Mouse (Mus musculus): Measurements from ENCODE around the gene Parva.

Gene Parva

DNA sequence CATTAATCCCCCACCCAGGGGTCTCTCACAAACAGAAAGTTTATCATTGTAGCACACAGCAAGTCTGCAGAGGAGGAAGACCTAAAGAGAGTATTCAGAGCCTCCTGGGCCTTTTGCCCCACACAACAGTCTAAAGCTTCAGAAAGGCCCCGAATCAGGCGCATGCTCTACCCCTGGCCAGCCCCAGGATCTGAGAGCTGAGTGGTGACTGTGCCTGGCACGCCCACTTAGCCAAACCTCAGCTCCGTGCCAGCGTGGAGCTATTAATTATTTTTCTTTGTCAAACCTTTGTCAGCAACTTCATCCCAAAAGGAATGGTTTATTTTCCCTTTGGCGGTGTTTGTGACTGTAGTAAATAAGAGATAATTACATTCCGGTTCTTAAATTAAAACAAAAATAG lies 44.0 kb downstream of the Parva start:
- peaks cover 30% of the 10 kb centered on the region for H3K4me1 ChIP-seq (replicated peaks; ENCODE audit: low read depth, low read length)

GRCm38 (mm10) chr7:112472024-112472707 lies 44.9 kb downstream of the Parva start:
- Histone ChIP-seq H3K27me3 (ENCODE audit: insufficient read depth, low read length) (peaks cover 19% of the 10 kb centered on the region), H3K9me3 (ENCODE audit: low read length) (no peaks in the 10 kb centered on the region), H3K4me3 (replicated peaks; ENCODE audit: low read length) (no peak overlapping the region), H3K36me3 (ENCODE audit: insufficient read depth, low read length) (no peaks in the 10 kb centered on the region), H3K4me1 (replicated peaks; ENCODE audit: low read depth, low read length) (peaks cover 30% of the 10 kb centered on the region)
- TF ChIP-seq CTCF (conservative IDR thresholded peaks at IDR 0.05; ENCODE audit: low read length), result no peak
- no peak for TF ChIP-seq NANOG (IDR thresholded peaks at IDR 0.05; ENCODE audit: borderline replicate concordance, low read length)
- no peak for TF ChIP-seq POU5F1 (IDR thresholded peaks at IDR 0.05; ENCODE audit: borderline replicate concordance, low read length)

More for the DNA sequence above, 44.0 kb downstream of the Parva start:
- no peaks in the 10 kb centered on the region for H3K9me3 ChIP-seq (ENCODE audit: low read length)
- TF ChIP-seq NANOG (IDR thresholded peaks at IDR 0.05; ENCODE audit: borderline replicate concordance, low read length), result no peak
- no peak for TF ChIP-seq POU5F1 (IDR thresholded peaks at IDR 0.05; ENCODE audit: borderline replicate concordance, low read length)
- no peak for TF ChIP-seq CTCF (conservative IDR thresholded peaks at IDR 0.05; ENCODE audit: low read length)
- H3K27me3 ChIP-seq (ENCODE audit: insufficient read depth, low read length), result peaks cover 19% of the 10 kb centered on the region
- H3K36me3 ChIP-seq (ENCODE audit: insufficient read depth, low read length), result no peaks in the 10 kb centered on the region
- H3K4me3 ChIP-seq (replicated peaks; ENCODE audit: low read length), result peak overlapping the region; percentile 49

DNA sequence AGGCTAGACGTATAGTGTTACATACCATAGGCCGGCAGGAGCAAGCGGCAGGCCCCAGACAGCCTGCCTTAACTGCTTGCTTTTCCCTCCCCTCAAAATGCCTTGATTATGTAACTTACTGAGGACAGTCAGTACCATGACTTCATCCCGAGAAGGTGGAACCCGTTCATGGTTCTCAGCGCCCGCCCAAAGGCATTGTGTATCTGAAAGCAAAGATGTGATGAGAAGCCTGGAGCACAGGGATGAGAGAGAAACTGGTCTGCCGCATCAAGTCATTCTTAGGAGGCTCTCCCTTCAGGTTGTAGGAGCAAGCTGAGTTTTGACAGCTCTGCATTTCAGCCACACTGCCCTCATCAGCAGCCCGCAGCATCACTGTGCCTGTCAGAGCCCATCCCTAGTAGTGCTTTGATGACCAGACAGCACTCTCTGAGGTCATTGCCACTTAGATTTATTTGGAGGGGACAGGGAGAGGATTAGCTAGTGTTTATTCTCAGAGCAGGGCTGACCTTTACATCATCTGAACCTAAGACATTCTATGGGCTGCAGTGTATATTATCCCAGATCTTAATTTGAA lies 45.5 kb downstream of the Parva start:
- no peaks in the 10 kb centered on the region for H3K9me3 ChIP-seq (ENCODE audit: low read length)
- H3K4me1 ChIP-seq (replicated peaks; ENCODE audit: low read depth, low read length), result peaks cover 27% of the 10 kb centered on the region
- H3K27me3 ChIP-seq (ENCODE audit: insufficient read depth, low read length), result peaks cover 19% of the 10 kb centered on the region
- H3K4me3 ChIP-seq (replicated peaks; ENCODE audit: low read length), result no peak overlapping the region
- TF ChIP-seq NANOG (IDR thresholded peaks at IDR 0.05; ENCODE audit: borderline replicate concordance, low read length) (no peak), POU5F1 (IDR thresholded peaks at IDR 0.05; ENCODE audit: borderline replicate concordance, low read length) (no peak)
- H3K36me3 ChIP-seq (ENCODE audit: insufficient read depth, low read length), result no peaks in the 10 kb centered on the region

- peaks cover 19% of the 10 kb centered on the region for H3K27me3 ChIP-seq (ENCODE audit: insufficient read depth, low read length)
- no peaks in the 10 kb centered on the region for H3K36me3 ChIP-seq (ENCODE audit: insufficient read depth, low read length)
- H3K4me3 ChIP-seq (replicated peaks; ENCODE audit: low read length), result no peak overlapping the region
- H3K9me3 ChIP-seq (ENCODE audit: low read length), result no peaks in the 10 kb centered on the region
- H3K4me1 ChIP-seq (replicated peaks; ENCODE audit: low read depth, low read length), result peaks cover 29% of the 10 kb centered on the region
- TF ChIP-seq POU5F1 (IDR thresholded peaks at IDR 0.05; ENCODE audit: borderline replicate concordance, low read length), result no peak
- TF ChIP-seq NANOG (IDR thresholded peaks at IDR 0.05; ENCODE audit: borderline replicate concordance, low read length), result no peak
- no peak for TF ChIP-seq CTCF (conservative IDR thresholded peaks at IDR 0.05; ENCODE audit: low read length)
Observed at GRCm38 (mm10) chr7:112473649-112474435, 46.5 kb downstream of the Parva start.

DNA sequence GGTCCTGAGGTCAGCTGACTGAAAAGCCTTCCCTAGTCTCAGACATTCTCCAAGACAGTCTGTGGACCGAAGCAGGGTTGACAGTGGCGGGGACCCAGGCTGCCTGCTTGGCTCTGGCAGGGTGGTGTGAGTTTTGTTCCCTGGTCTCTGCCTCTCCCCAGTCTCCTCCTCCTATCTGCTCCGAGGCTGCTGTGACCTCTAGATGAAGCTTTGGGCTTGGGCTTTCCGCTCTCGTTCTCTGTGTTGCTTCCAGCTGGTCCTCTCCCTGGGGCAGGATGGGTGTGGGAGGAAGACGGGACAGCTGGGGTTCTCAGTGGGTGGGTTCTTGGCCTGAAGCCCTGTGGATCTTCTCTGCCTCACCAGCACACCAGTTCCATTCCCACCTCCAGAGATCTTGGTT lies 51.8 kb downstream of the Parva start:
- peaks cover 7% of the 10 kb centered on the region; the same call in 1 of the 2 replicates for H3K27me3 ChIP-seq (ENCODE audit: insufficient read depth, low read length)
- no peak overlapping the region for H3K4me3 ChIP-seq (replicated peaks; ENCODE audit: low read length)
- TF ChIP-seq NANOG (IDR thresholded peaks at IDR 0.05; ENCODE audit: borderline replicate concordance, low read length) (no peak), CTCF (conservative IDR thresholded peaks at IDR 0.05; ENCODE audit: low read length) (no peak), POU5F1 (IDR thresholded peaks at IDR 0.05; ENCODE audit: borderline replicate concordance, low read length) (no peak)
- no peaks in the 10 kb centered on the region for H3K36me3 ChIP-seq (ENCODE audit: insufficient read depth, low read length)
- H3K9me3 ChIP-seq (ENCODE audit: low read length), result no peaks in the 10 kb centered on the region
- H3K4me1 ChIP-seq (replicated peaks; ENCODE audit: low read depth, low read length), result peaks cover 36% of the 10 kb centered on the region

DNA sequence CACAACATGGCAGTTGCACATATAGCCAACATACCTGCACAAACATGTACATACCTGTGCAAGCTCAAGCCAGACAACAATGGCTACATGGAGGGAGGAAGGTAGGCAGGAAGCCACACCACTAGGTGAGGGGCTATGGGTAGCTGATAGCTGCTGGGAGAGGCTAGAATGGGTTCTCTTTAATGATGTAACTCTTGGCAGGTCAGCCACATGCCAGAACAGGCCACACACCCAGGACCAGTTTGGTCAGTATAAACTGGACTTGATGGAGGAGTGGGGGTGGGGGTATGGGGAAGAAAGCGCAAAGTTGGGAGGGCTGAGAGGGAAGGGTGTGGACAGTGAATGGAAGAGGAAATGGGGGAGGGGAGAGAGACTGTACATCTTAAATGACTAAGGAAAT lies 53.7 kb downstream of the Parva start:
- Histone ChIP-seq H3K4me3 (replicated peaks; ENCODE audit: low read length) (no peak overlapping the region), H3K4me1 (replicated peaks; ENCODE audit: low read depth, low read length) (peaks cover 34% of the 10 kb centered on the region), H3K9me3 (ENCODE audit: low read length) (no peaks in the 10 kb centered on the region), H3K27me3 (ENCODE audit: insufficient read depth, low read length) (no peaks in the 10 kb centered on the region), H3K36me3 (ENCODE audit: insufficient read depth, low read length) (no peaks in the 10 kb centered on the region)
- no peak for TF ChIP-seq NANOG (IDR thresholded peaks at IDR 0.05; ENCODE audit: borderline replicate concordance, low read length)
- TF ChIP-seq CTCF (conservative IDR thresholded peaks at IDR 0.05; ENCODE audit: low read length), result no peak
- TF ChIP-seq POU5F1 (IDR thresholded peaks at IDR 0.05; ENCODE audit: borderline replicate concordance, low read length), result no peak

DNA sequence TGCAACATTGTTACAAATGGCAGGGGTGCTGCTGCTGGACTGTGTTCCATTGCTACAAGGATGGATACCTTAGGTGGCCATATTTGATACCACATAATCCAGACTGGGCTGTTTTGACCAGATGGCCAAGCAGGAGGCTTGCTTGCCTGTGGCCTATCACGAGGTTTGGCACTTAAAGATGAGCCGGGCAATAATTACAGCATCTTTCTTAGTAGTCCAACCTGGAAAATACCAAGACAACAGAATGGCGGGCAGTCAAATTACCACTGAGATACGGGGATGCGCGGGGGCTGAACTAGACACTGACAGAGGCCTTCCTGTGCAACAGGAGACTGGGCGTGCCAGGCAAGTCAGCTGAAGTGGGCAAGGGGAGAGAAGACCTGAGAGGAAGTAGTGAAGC lies 55.3 kb downstream of the Parva start:
- H3K9me3 ChIP-seq (ENCODE audit: low read length), result no peaks in the 10 kb centered on the region
- TF ChIP-seq CTCF (conservative IDR thresholded peaks at IDR 0.05; ENCODE audit: low read length), result no peak
- no peak overlapping the region for H3K4me3 ChIP-seq (replicated peaks; ENCODE audit: low read length)
- H3K27me3 ChIP-seq (ENCODE audit: insufficient read depth, low read length), result no peaks in the 10 kb centered on the region
- H3K36me3 ChIP-seq (ENCODE audit: insufficient read depth, low read length), result no peaks in the 10 kb centered on the region
- peaks cover 34% of the 10 kb centered on the region for H3K4me1 ChIP-seq (replicated peaks; ENCODE audit: low read depth, low read length)

DNA sequence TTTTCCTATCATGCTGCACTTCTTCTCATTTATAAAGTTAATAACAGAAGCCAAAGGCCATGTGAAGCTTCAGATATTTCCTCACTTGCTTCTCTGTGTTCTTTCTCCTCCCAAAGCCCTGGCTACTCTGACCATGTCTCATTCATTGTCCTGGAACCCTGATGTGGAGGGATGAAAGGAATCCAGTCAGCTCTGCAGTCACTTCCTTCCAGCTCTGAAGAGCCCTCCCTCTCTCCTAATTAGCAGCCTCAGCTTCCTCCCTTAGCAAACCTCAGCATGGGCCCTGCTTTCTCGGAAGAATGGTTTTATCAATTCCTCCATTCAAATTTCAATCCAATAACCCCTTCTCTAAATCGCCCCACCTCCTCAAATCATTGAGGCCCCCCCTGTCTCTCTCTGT lies 56.1 kb downstream of the Parva start:
- no peaks in the 10 kb centered on the region for H3K9me3 ChIP-seq (ENCODE audit: low read length)
- no peak for TF ChIP-seq POU5F1 (IDR thresholded peaks at IDR 0.05; ENCODE audit: borderline replicate concordance, low read length)
- TF ChIP-seq CTCF (conservative IDR thresholded peaks at IDR 0.05; ENCODE audit: low read length), result no peak
- no peak for TF ChIP-seq NANOG (IDR thresholded peaks at IDR 0.05; ENCODE audit: borderline replicate concordance, low read length)

More for the DNA sequence above, 56.1 kb downstream of the Parva start:
- Histone ChIP-seq H3K4me1 (replicated peaks; ENCODE audit: low read depth, low read length) (peaks cover 34% of the 10 kb centered on the region), H3K36me3 (ENCODE audit: insufficient read depth, low read length) (no peaks in the 10 kb centered on the region), H3K27me3 (ENCODE audit: insufficient read depth, low read length) (no peaks in the 10 kb centered on the region), H3K4me3 (replicated peaks; ENCODE audit: low read length) (no peak overlapping the region)
